Mouse (Mus musculus) brain, embryonic 18.5 days (tissue): ENCODE results near the gene Klhdc3.

ENCODE experiments used
- DNase-seq: peaks from one replicate; pipeline ENCODE4 v3.0.0-alpha.2; 2012; ENCODE audit warnings: low read depth, low spot score

Gene Klhdc3

GRCm38 (mm10) chr17:46624598-46624997 lies 56.1 kb downstream of the Klhdc3 start:
- DNase-seq, result no peak
